Mouse (Mus musculus): Measurements from ENCODE around the gene Tsc22d4.

Tsc22d4 gene

GRCm38 (mm10) chr5:137764609-137765340, 19.2 kb downstream of the Tsc22d4 start:
- no peak for DNase-seq (ENCODE audit: low spot score)

- DNase-seq (ENCODE audit: low spot score): no peak
Measured at GRCm38 (mm10) chr5:137766270-137766669, 20.7 kb downstream of the Tsc22d4 start.

- no peak for DNase-seq (ENCODE audit: low spot score)
Measured at GRCm38 (mm10) chr5:137768475-137768874, 22.9 kb downstream of the Tsc22d4 start.

GRCm38 (mm10) chr5:137770709-137771108, 25.2 kb downstream of the Tsc22d4 start:
- no peak for DNase-seq (ENCODE audit: low spot score)

- DNase-seq (ENCODE audit: low spot score): no peak
Measured at GRCm38 (mm10) chr5:137772755-137773154, 27.2 kb downstream of the Tsc22d4 start.

- no peak for DNase-seq (ENCODE audit: low spot score)
Measured at GRCm38 (mm10) chr5:137775587-137776290, 30.2 kb downstream of the Tsc22d4 start.

GRCm38 (mm10) chr5:137776408-137776918, 30.9 kb downstream of the Tsc22d4 start:
- DNase-seq (ENCODE audit: low spot score): peak; percentile 68

GRCm38 (mm10) chr5:137777267-137777845, 31.8 kb downstream of the Tsc22d4 start:
- DNase-seq (ENCODE audit: low spot score): no peak

- peak; percentile 96 for DNase-seq (ENCODE audit: low spot score)
Measured at GRCm38 (mm10) chr5:137778635-137779034, 33.1 kb downstream of the Tsc22d4 start, which contains the start of gene Ppp1r35. TSS of gene Ppp1r35 (plus strand) at chr5:137778849.

GRCm38 (mm10) chr5:137779053-137779933, 33.8 kb downstream of the Tsc22d4 start:
- DNase-seq (ENCODE audit: low spot score): peak; percentile 41

GRCm38 (mm10) chr5:137781661-137782060, 36.1 kb downstream of the Tsc22d4 start:
- no peak for DNase-seq (ENCODE audit: low spot score)

- no peak for DNase-seq (ENCODE audit: low spot score)
Measured at GRCm38 (mm10) chr5:137782776-137783522, 37.4 kb downstream of the Tsc22d4 start.

- no peak for DNase-seq (ENCODE audit: low spot score)
Measured at GRCm38 (mm10) chr5:137783901-137784540, 38.5 kb downstream of the Tsc22d4 start.

GRCm38 (mm10) chr5:137784546-137784945, 39.0 kb downstream of the Tsc22d4 start:
- no peak for DNase-seq (ENCODE audit: low spot score)

GRCm38 (mm10) chr5:137785164-137786031, 39.9 kb downstream of the Tsc22d4 start:
- DNase-seq (ENCODE audit: low spot score): peak; percentile 11

GRCm38 (mm10) chr5:137786109-137786942, 40.8 kb downstream of the Tsc22d4 start:
- peak; percentile 99 for DNase-seq (ENCODE audit: low spot score)

- peak; percentile 95 for DNase-seq (ENCODE audit: low spot score)
Measured at GRCm38 (mm10) chr5:137787151-137787928, 41.8 kb downstream of the Tsc22d4 start, which contains the start of the genes Mepce and Zcwpw1. TSS of gene Mepce (minus strand) at chr5:137787655. TSS of gene Zcwpw1 (plus strand) at chr5:137787798.

GRCm38 (mm10) chr5:137788171-137788570, 42.6 kb downstream of the Tsc22d4 start:
- peak; percentile 13 for DNase-seq (ENCODE audit: low spot score)

Data from urinary bladder, postnatal 14 days (tissue).